Mouse (Mus musculus) liver, embryonic 14.5 days (tissue): ENCODE data around the gene Asf1b. TPM values are rescaled to one million over a fixed set of nuclear protein-coding genes. Genes with fewer than 3 reads are reported as not detected.
A peak's percentile ranks its signal among the peaks of the same experiment; 100 is the strongest.

Source experiments
- ATAC-seq: fragments of 200-750 bp; cut with Nextera tagmentation; 2 replicates; pipeline ENCODE4 v1.8.0; 2017; ENCODE audit warnings: moderate number of reproducible peaks, mild to moderate bottlenecking, moderate library complexity; ENCODE audit not compliant: insufficient read depth
- DNase-seq, 3 experiments: peaks; one replicate each; pipeline ENCODE4 v3.0.0-alpha.2; 2012 to 2013; ENCODE audit warnings: low read depth in 3 of 3, low spot score in 3 of 3
- H3K27ac ChIP-seq: fragments of 300-500 bp; sonication (generic); 2 replicates; pipeline ENCODE4 v1.5.1; 2014; ENCODE audit warnings: moderate library complexity, mild to moderate bottlenecking, control low read depth, inconsistent platforms
- H3K27me3 ChIP-seq: fragments of 300-500 bp; sonication (generic); 2 replicates; pipeline ENCODE4 v1.6.1; 2014; ENCODE audit warnings: mild to moderate bottlenecking, low read length, moderate library complexity; ENCODE audit not compliant: control insufficient read depth, insufficient read depth
- H3K36me3 ChIP-seq: fragments of 300-500 bp; sonication (generic); replicated peaks from 2 replicates; pipeline ENCODE4 v1.6.1; 2014; ENCODE audit warnings: low read depth; ENCODE audit not compliant: control insufficient read depth, insufficient read depth
- H3K4me1 ChIP-seq, 2 experiments: fragments of 200-500 bp in 1 of 2; fragments of 300-500 bp in 1 of 2; sonication (generic) in 1 of 2; replicated peaks; 2 replicates each; pipeline ENCODE4 v1.6.1; 2012 to 2014; ENCODE audit warnings: antibody characterized with exemption in 1 of 2, inconsistent platforms in 1 of 2, low read length in 1 of 2; ENCODE audit not compliant: control insufficient read depth in 2 of 2, insufficient read depth in 2 of 2
- H3K4me2 ChIP-seq: fragments of 300-500 bp; sonication (generic); 2 replicates; pipeline ENCODE4 v1.6.1; 2014; ENCODE audit warnings: low read depth, mild to moderate bottlenecking, control low read depth, moderate library complexity
- H3K4me3 ChIP-seq, 2 experiments: fragments of 200-500 bp in 1 of 2; fragments of 300-500 bp in 1 of 2; sonication (generic) in 1 of 2; 2 replicates each; pipeline ENCODE4 v1.5.1; 2012 to 2014; ENCODE audit warnings: low read depth in 2 of 2, low read length in 2 of 2, mild to moderate bottlenecking in 2 of 2, control low read depth in 1 of 2, inconsistent platforms in 1 of 2, moderate library complexity in 1 of 2; ENCODE audit not compliant: insufficient read depth in 1 of 2
- H3K9ac ChIP-seq: fragments of 300-500 bp; sonication (generic); replicated peaks from 2 replicates; pipeline ENCODE4 v1.6.1; 2014; ENCODE audit warnings: mild to moderate bottlenecking, control low read depth, moderate library complexity
- H3K9me3 ChIP-seq: fragments of 300-500 bp; sonication (generic); 2 replicates; pipeline ENCODE4 v1.6.1; 2016; ENCODE audit warnings: low read length, mixed read lengths; ENCODE audit not compliant: control insufficient read depth
- CTCF ChIP-seq: IDR thresholded peaks from 2 replicates; pipeline ENCODE4 v1.5.1; 2016; ENCODE audit warnings: antibody characterized with exemption, low read depth, control low read depth
- EP300 ChIP-seq: IDR thresholded peaks from 2 replicates; pipeline ENCODE4 v1.6.1; 2016; ENCODE audit warnings: antibody characterized with exemption, low read depth
- WGBS: fragments of 180-500 bp; shearing (Covaris S2); extraction: QIAGEN DNeasy Blood & Tissue Kit; methylation state at CpG from one replicate; pipeline ENCODE4 v1.1.7; 2014; ENCODE audit not compliant: insufficient replicate concordance; 5-methylcytosine and 5-hydroxymethylcytosine counted together
- polyA plus RNA-seq, 2 experiments: library from polyadenylated mRNA; depleted of rRNA in 1 of 2; stranded (reverse) in 1 of 2; unstranded in 1 of 2; fragments of >200 nt; fragmentation: Nextera tagmentation in 1 of 2; extraction: Ambion mirVana in 1 of 2; gene quantifications; 2 replicates each; pipeline versions ENCODE4 v1.2.1 to v1.2.3; 2012 to 2014

Asf1b gene
- polyA plus RNA-seq, 2 experiments = 98.5 to 130 TPM

DNA sequence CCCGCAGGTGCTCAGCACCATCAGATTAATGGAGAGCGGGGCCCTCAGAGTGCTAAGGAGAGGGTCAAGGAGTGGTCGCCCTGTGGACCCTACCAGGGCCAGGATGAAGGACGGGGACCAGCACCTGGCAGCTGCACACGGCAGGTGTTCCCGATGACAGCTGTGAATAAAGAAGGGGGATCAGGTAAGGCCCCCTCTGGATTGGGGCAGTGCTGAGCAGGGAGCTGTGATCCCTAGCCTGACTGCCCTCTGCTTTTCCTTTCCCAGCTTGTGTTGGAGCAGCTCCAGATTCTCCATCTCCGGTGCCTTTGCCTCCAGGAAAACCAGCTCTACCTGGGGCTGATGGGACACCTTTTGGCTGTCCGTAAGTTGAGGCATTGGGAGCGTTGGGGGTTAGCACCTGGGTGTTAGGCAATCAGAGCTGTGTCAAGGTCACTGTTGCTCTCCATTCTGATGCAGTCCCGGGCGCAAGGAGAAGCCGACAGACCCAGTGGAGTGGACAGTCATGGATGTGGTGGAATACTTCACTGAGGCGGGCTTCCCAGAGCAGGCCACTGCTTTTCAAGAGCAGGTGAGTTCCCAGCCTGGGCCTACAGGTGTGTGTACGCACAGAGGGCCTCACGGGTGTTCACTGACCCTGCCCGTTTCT lies 43.9 kb downstream of the Asf1b start:
- DNase-seq (no peak), ATAC-seq (no peak)
- WGBS = 69% methylated on average over 16 of the region's 16 CpGs
- TF ChIP-seq CTCF (no peak), EP300 (no peak)
- H3K4me1 ChIP-seq = peaks cover 5 to 9% of the 10 kb centered on the region in 2 experiments
- peak overlapping the region; percentile 99 for H3K4me2 ChIP-seq
- H3K36me3 ChIP-seq = peaks cover 25% of the 10 kb centered on the region
- H3K9me3 ChIP-seq = no peaks in the 10 kb centered on the region
- H3K27me3 ChIP-seq = no peaks in the 10 kb centered on the region
- peak overlapping the region; percentile 89 to 91 for H3K4me3 ChIP-seq
- H3K9ac ChIP-seq = peak overlapping the region; percentile 89
- H3K27ac ChIP-seq = no peak overlapping the region

GRCm38 (mm10) chr8:83999825-84000224 lies 44.5 kb downstream of the Asf1b start:
- peak overlapping the region; percentile 18; the same call in 1 of the 2 replicates for H3K9ac ChIP-seq
- H3K4me3 ChIP-seq = peak overlapping the region in 1 of 2 experiments; percentile 89; a peak in 1 of 4 replicates
- 95% methylated on average over 2 of the region's 2 CpGs for WGBS
- no peak overlapping the region for H3K27ac ChIP-seq
- H3K9me3 ChIP-seq = no peaks in the 10 kb centered on the region
- TF ChIP-seq CTCF (no peak), EP300 (no peak)
- H3K4me1 ChIP-seq = peaks cover 7% of the 10 kb centered on the region in 2 experiments
- peaks cover 25% of the 10 kb centered on the region for H3K36me3 ChIP-seq
- H3K27me3 ChIP-seq = no peaks in the 10 kb centered on the region
- H3K4me2 ChIP-seq = no peak overlapping the region
- ATAC-seq (no peak), DNase-seq (no peak)

DNA sequence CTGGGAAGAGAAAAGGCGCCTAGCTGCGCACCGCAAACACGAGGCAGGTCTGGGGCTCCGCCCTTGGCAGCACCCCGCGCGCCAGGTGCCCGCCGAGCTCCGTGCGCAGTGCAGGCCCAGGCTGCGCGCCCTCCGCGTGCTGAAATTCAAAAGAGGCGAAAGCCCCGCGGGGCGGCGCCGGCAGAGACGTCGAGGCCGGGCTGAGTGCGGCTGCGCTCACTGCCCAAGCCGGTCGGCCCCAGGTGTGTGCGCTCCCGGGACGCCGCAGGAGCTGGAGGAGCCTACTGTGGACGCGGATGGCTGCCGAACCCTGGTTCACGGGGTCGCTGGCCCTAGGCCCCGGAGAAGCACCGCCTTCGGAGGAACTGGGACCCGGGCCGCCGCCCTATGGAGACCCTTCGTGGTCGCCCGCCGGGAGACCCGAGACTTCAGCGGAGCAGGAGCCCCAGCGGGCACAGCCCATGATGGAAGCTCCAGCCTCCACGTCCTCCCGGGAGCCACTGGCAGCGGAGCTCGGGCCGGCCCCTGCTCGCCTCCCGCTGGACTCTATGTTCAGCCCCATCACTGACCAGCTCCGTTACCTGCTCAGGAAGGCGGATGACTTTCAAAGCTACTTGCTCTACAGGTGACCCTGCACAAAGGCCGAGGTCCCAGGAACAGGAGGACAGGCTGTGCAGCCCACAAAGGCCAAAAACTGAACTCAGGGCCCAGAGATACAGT lies 46.1 kb downstream of the Asf1b start, which contains the start of gene 1700067K01Rik:
Gene 1700067K01Rik, plus strand, starts transcription at position 222 of the 720 bp plus-strand sequence.
- H3K4me1 ChIP-seq = peaks cover 10 to 11% of the 10 kb centered on the region in 2 experiments
- WGBS = 85% methylated on average over 60 of the region's 61 CpGs
- H3K4me2 ChIP-seq = no peak within 1 kb of the TSS

GRCm38 (mm10) chr8:84002957-84003611 lies 47.8 kb downstream of the Asf1b start:
- no peaks in the 10 kb centered on the region for H3K27me3 ChIP-seq
- no peak overlapping the region for H3K9ac ChIP-seq
- TF ChIP-seq EP300 (no peak), CTCF (no peak)
- peaks cover 25% of the 10 kb centered on the region for H3K36me3 ChIP-seq
- DNase-seq (no peak), ATAC-seq (no peak)
- WGBS = 67% methylated on average over 12 of the region's 12 CpGs
- no peaks in the 10 kb centered on the region for H3K9me3 ChIP-seq
- H3K4me3 ChIP-seq = no peak overlapping the region
- peaks cover 10 to 11% of the 10 kb centered on the region in 2 experiments for H3K4me1 ChIP-seq
- no peak overlapping the region for H3K27ac ChIP-seq
- H3K4me2 ChIP-seq = no peak overlapping the region

More for the DNA sequence above, 46.1 kb downstream of the Asf1b start, which contains the start of gene 1700067K01Rik:
- Histone ChIP-seq H3K9me3 (no peaks in the 10 kb centered on the region), H3K36me3 (peaks cover 25% of the 10 kb centered on the region), H3K27me3 (no peaks in the 10 kb centered on the region), H3K9ac (no peak within 1 kb of the TSS), H3K27ac (no peak within 1 kb of the TSS), H3K4me3 (no peak within 1 kb of the TSS)
- no peak for ATAC-seq
- DNase-seq = no peak
- TF ChIP-seq CTCF = no peak
- TF ChIP-seq EP300 = no peak
